Mouse (Mus musculus): Measurements from ENCODE around the gene Slc35f3.

GRCm38 (mm10) chr8:126420834-126421233, 122.5 kb downstream of the Slc35f3 start:
- TF ChIP-seq EP300 (optimal IDR thresholded peaks at IDR 0.05): no peak
- no peak for TF ChIP-seq CTCF (IDR thresholded peaks at IDR 0.05; ENCODE audit: low read depth)
